Mouse (Mus musculus) gastrocnemius, adult 2 months (tissue): Measurements from ENCODE around the gene Pcgf6. TPM values are rescaled to one million over a fixed set of nuclear protein-coding genes. Genes with fewer than 3 reads are reported as not detected.

Experiments used
- DNase-seq: peaks from one replicate; pipeline ENCODE4 v3.0.0; 2022
- H3K27ac ChIP-seq: fragments of 200-600 bp; 2 replicates; pipeline ENCODE4 v1.8.1; 2022; ENCODE audit warnings: mild to moderate bottlenecking
- H3K4me3 ChIP-seq: fragments of 200-600 bp; 2 replicates; pipeline ENCODE4 v1.8.1; 2022; ENCODE audit warnings: mild to moderate bottlenecking, moderate library complexity
- CTCF ChIP-seq: fragments of 200-600 bp; IDR thresholded peaks from 2 replicates; pipeline ENCODE4 v1.8.1; 2022; ENCODE audit warnings: antibody characterized with exemption, mild to moderate bottlenecking, moderate library complexity
- intact Hi-C: fragments of 180-260 bp; cut with DNase I; formaldehyde crosslinking; loops from one replicate; pipeline ENCODE4 v1.15.1; 2025
- total RNA-seq, 2 experiments: library from RNA; stranded (reverse); gene quantifications; 2 replicates each; pipeline ENCODE4 v1.2.3; 2021

The Pcgf6 gene
- total RNA-seq, 2 experiments from 2014 or later: 4.7 to 5.3 TPM

DNA sequence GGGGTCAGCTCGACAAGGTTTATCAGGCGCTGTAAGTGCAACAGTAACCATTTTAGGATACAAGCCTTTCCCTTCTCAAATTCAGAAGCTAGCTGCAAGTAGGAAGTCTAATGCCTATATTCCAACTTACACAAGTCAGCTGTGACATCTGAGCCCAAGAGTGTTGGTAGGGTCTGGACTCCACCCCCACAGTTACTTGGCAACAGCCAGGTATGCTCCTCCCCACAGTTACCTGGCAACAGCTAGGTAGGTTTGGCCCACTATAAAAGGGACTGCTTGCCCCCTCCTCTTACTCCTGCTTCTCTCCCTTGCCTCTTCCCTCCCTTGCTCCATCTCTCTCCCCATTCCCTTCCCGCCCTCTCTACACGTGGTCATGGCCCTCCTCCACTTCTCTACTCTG is 1.6 kb downstream of the Pcgf6 start:
- intact Hi-C loops: loop anchor here (10.0 kb wide), 1 partner anchor 364 kb away; the partner anchor contains the start of gene Borcs7
- no peak for TF ChIP-seq CTCF
- Histone ChIP-seq H3K27ac (no peak overlapping the region), H3K4me3 (no peak overlapping the region)
- no peak for DNase-seq

DNA sequence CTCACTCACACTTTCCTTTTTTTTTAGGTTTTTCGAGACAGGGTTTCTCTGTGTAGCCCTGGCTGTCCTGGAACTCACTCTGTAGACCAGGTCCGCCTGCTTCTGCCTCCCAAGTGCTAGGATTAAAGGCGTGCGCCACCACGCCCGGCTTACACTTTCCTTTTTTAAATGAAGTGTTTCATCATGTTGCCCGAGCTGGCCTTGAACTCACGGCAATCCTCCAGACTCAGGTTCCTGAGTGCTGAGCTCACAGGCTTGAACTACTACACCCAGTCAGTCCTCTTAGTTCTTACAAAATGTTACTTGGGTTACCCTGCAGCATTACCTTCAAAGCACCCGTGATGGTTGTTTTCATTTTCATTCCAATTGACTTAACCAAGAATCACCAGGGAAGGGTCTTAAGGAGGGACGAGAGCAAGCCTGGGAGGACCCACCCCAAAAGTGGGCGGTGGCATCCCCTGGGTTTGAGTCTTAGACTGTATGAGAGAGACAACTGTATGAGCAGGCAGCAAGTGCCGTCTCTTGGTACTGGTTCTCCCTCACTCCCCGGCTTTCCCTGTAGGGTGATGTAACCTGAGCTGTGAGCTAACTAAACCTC is 3.4 kb downstream of the Pcgf6 start:
- DNase-seq: peak; percentile 24
- intact Hi-C loops: loop anchor here (10.0 kb wide), 1 partner anchor 363 kb away; the partner anchor contains the start of gene Borcs7
- no peak for TF ChIP-seq CTCF
- peak overlapping the region; percentile 61; the same call in 1 of the 2 replicates for H3K27ac ChIP-seq
- H3K4me3 ChIP-seq: no peak overlapping the region

DNA sequence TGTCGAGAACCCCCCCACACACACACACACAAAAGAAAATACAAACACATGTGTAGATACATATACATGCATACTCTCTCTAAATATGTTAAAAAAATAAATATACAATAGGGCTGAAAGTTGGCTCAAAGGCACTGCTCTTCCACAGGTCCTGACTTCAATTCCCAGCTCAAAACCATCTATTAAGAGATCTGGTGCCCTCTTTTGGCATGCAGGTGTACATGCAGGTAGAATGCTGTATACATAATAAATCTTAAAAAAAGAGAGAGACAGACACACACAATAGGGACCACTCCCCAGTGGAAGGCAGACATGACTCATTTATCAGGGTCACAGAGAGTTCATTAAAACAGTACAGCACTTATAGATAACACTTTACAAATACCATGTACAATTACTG is 4.4 kb downstream of the Pcgf6 start:
- Histone ChIP-seq H3K4me3 (no peak overlapping the region), H3K27ac (no peak overlapping the region)
- no peak for DNase-seq
- TF ChIP-seq CTCF: peak; percentile 13; the same call in 1 of the 2 replicates
- intact Hi-C loops: loop anchor here (10.0 kb wide), 1 partner anchor 362 kb away; the partner anchor contains the start of gene Borcs7

DNA sequence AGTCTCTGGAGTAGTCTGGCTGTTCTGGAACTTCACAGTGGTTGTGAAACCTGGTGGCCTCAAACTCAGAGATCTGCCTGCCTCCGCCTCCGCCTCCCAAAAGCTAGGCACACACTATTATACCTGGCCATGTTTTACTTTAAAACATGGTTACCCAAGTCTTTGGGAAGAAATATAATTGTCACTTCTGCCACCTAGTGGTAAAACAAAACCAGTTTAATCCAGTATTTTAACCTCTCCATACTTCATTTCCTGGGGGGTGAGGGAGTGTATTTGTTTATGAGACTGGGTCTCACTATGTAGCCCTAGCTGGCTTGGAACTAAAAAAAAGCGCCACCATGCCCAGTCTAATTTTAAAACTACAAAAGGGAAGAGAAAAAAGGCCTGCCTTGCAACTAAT is 7.1 kb downstream of the Pcgf6 start:
- H3K4me3 ChIP-seq: no peak overlapping the region
- no peak overlapping the region for H3K27ac ChIP-seq
- intact Hi-C loops: loop anchor here (10.0 kb wide), 1 partner anchor 359 kb away; the partner anchor contains the start of gene Borcs7
- peak; percentile 51 for TF ChIP-seq CTCF
- no peak for DNase-seq

DNA sequence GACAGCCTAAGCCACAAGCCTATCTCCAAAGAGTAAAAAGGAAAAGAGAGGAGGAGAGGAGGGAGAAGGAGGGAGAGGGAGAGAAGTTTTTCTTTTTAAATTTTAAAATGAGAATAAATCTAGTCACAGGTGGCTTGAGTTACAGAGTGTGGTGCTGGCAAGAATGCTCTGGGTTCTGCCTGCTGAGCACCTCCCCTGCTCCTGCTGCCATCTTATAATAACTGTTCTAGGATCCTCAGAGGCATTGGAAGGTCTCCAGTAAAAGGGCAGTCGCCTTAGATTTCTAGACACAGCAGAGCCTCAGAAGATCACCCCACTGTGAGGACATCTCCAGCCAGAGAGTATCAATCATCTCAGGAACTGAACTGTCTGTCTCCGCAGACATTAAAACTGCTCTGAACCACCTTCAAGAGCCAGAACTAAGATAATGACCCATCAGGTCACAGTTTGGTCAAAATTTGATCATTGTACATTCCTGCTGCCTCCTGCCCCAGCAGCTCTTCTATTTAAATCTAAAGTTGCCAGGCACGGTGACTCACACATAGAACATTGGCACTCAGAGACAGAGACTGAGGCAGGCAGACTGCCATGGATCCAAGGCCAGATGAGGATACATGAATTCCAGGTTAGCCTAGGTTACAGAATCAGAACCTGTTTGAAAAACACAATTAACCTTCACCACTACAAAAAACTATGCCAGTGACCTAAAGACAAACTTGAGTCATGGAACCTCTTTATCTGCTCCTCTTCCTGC is 9.8 kb downstream of the Pcgf6 start:
- Histone ChIP-seq H3K27ac (peak overlapping the region; percentile 38), H3K4me3 (no peak overlapping the region)
- TF ChIP-seq CTCF: no peak
- DNase-seq: peak; percentile 27
- intact Hi-C loops: loop anchor here (10.0 kb wide), 1 partner anchor 356 kb away; the partner anchor contains the start of gene Borcs7

DNA sequence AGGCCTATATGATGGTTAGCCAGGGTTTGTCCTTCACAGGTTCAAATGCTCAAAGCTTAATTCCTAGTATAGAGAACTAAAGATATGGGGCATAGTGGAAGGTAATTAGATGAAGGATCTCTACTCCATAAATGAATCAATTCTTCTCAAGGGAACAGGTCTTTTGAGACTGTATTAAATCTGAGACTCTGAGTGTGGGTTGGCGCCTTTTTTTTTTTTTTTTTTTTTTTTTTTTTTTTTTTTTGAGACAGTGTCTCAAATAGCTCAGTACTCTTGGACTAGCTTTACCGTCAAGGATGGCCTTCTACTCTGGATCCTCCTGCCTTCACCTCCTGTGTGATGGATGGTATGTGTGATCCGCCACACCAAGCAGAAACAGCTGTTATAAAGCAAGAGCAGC is 14.1 kb downstream of the Pcgf6 start:
- Histone ChIP-seq H3K4me3 (no peak overlapping the region), H3K27ac (no peak overlapping the region)
- TF ChIP-seq CTCF: no peak
- intact Hi-C loops: no loop called here
- DNase-seq: no peak

DNA sequence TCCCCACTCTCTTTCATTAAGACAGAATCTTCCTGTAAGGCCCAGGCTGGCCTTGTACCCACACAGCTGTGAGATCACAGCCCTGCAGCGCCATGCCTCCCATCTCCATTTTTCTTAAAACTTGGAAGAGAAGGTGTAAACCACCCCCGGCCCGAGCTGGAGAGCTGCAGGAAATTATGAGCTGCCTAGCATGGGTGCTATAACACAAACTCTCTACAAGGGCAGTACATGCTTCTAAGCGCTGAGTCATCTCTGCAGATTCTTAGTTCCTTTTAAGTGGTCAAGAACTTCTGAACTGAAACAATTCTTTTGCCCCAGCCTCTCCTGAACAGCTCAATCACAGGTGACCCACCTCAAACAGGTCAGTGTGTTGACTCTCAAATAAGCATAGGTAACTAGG is 15.8 kb downstream of the Pcgf6 start:
- no peak overlapping the region for H3K4me3 ChIP-seq
- no peak for DNase-seq
- intact Hi-C loops: no loop called here
- H3K27ac ChIP-seq: no peak overlapping the region
- TF ChIP-seq CTCF: no peak

DNA sequence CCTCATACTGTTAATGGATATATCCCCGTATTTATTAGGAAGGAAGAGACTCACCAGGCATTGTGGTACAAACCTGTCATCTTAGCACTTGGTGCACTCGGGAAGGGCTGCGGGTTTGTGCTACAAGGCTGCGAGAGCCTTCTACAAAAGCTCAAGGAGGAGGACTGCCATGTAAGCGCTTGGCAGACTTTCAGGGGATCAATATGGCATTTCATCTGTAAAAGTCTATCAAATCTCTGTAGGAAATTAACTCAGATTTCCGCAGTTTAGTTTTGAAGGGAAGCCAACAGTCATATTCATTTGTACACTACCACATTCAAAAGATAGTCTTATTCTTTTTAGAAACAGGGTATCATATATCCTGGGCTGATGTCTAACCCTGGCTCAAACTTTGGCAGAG is 18.9 kb downstream of the Pcgf6 start:
- Histone ChIP-seq H3K4me3 (no peak overlapping the region), H3K27ac (no peak overlapping the region)
- intact Hi-C loops: no loop called here
- no peak for DNase-seq
- no peak for TF ChIP-seq CTCF

DNA sequence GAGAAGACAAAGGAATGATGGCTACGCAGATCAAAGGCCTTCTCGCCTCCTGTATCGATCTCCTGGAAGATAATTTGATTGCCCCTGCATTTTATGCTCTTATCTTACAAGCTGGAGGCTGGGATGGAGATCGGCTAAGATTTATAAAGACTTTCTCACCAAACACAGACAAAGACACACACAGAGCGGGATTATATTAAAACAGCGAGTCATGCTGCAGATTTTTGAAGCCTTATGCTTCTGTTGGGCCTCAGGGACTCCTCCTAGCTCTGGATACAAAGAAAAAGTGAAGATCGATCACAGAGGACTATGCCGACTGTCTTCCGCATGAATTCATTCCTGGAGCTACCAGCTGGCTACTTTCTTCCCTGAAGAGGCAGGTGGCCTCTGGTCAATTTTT is 20.9 kb downstream of the Pcgf6 start:
- H3K27ac ChIP-seq: no peak overlapping the region
- DNase-seq: no peak
- intact Hi-C loops: no loop called here
- TF ChIP-seq CTCF: no peak
- H3K4me3 ChIP-seq: no peak overlapping the region

DNA sequence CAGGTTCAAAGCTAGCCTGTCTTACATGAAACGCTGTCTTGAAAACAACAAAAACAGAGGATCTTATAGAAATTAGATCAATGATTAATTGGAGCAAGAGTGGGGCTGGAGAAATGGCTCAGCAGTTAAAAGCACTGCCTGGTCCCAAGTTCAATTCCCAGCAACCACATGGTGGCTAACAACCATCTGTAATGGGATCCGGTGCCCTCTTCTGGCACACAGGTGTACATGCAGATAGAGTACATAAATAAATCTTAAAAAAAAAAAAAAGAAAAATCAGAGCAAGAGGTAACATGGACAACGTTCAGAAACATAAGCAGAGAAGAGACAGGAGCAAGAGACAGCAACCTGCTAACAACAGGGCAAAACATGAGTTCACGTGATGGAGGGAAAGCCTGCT is 24.2 kb downstream of the Pcgf6 start:
- no peak for TF ChIP-seq CTCF

DNA sequence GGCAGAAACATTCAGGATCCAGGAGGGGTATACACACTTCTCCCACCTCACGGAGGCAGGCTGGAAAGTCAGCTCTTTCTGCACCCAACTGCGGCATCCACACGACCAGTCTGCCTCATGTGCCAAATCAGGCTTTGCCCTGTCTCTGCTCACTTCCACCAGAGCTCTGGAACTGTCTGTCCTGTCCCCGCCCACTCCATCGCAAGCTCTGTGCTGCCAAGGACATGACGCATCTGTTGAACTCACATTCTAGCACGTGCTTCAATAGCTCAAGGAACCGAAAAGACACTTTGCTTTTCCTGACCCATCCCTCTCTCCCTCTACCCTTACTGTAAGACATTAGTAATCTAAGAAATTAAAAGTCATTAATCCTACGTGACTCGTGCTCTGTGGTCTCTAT is 25.8 kb downstream of the Pcgf6 start:
- no peak for TF ChIP-seq CTCF
- intact Hi-C loops: no loop called here
- H3K4me3 ChIP-seq: no peak overlapping the region
- DNase-seq: no peak
- no peak overlapping the region for H3K27ac ChIP-seq

More for the DNA sequence above, 24.2 kb downstream of the Pcgf6 start:
- H3K27ac ChIP-seq: no peak overlapping the region
- intact Hi-C loops: no loop called here
- no peak for DNase-seq
- no peak overlapping the region for H3K4me3 ChIP-seq

DNA sequence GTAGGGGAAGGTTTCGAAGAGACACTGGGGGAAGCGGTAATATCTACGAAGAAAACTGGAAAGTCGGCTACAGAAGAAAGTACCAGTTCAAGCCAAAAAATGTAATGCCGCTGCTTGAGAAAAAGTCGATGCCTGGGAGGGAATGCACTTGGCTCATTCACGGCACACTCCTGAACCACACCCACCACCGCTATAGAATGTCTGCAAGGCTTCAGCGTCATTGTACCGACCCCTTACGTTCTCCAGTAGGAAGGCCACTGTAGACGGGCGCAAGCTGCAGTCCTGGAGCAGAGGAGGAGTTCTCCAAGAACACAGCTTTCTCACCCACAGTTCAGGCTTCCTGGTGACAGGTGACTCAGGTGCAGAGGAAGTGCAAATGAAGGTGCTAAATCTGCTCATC is 27.2 kb downstream of the Pcgf6 start:
- DNase-seq: no peak
- Histone ChIP-seq H3K27ac (no peak overlapping the region), H3K4me3 (no peak overlapping the region)
- intact Hi-C loops: no loop called here
- TF ChIP-seq CTCF: no peak

DNA sequence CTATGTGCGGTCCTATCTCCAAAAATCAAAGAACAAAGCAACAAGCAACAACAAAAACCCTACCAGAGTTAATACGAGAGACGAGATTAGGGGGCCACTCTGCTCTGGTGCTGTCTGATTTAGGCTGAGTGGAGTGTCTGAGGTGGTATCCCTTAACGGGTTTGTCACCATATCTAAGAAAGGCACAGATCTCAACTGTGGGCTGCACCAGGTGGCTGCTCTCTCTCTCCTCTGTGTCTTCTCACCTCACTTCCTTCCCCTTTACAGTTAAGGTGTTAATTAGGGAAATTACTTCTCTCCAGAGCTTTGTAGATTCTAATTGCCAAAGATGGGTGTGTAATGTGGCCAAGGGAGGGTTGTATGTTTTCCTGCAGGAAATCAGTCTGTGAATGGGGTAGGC is 28.0 kb downstream of the Pcgf6 start:
- no peak for TF ChIP-seq CTCF
- H3K4me3 ChIP-seq: no peak overlapping the region
- intact Hi-C loops: no loop called here
- DNase-seq: no peak
- H3K27ac ChIP-seq: no peak overlapping the region
